Mouse (Mus musculus) urinary bladder, postnatal 10 days (tissue): Measurements from ENCODE around the gene Insig1.

Source experiments
- DNase-seq: peaks from one replicate; pipeline ENCODE4 v3.0.0; 2022; ENCODE audit warnings: low spot score

Gene Insig1

DNA sequence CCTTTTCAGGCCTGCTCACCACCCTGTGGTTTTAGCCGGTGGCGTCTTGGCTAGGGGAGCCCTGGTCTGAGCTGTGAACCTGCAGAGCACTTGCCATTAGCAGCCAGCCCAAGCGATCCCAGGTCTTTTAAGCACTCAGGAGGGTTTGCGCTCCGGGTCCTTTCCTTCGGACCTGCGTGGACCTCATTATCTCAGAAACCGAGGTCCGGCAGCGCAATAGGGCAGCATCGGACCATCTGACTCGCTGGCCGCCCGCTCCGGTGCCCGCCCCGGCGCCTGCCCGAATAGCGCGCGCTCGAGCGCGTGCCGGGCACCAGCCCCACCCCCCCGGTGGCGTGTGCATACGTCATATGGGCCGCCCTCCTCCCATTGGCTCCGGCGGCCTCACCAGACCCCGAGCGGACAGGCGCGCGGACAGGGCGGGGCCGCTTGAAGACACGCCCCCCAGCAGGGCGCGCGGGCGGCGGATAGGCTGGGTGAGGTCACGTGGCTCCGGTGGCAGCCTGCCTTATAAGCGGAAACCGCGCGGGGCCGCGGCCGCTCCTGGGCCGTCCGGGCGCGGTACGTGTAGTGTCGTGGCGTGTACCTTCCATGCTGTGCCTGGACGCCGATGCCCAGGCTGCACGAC lies at the start of gene Insig1:
Gene Insig1, plus strand, starts transcription at position 536 of the 628 bp plus-strand sequence.
- peak; percentile 94 for DNase-seq

GRCm38 (mm10) chr5:28023452-28023851 lies 47.7 kb upstream of the Insig1 start:
- DNase-seq: no peak

DNA sequence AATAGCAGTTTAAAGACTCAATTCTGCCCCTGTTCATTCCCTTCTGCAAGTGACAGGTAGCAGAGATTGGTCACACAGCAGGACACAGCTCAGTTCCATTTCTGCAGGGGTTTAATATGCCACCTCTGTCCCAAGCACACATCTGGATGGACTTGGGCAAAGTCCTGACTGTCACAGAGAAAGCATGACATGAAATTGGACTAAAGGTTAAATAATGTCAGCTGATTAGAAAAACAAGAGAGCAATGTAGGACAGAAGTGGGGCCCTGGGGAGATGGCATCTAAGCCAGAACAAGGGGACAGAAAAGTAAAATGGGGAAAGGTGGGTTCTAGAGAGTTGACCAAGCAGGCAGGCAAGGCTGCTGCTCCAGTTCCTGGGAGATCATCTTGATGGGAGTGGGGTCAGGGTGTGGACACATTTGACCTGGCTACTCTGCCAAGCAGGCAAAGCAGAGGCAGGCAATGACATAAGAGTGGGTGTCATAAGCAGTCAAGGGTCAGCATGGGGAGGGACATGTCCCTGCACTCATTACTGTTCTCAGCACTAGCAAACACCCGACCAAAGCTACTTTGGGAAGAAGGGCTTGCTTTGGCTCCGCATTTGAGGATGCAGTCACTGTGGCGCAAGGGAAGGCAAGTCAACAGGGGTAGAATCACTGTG lies 39.5 kb upstream of the Insig1 start:
- DNase-seq: no peak

DNA sequence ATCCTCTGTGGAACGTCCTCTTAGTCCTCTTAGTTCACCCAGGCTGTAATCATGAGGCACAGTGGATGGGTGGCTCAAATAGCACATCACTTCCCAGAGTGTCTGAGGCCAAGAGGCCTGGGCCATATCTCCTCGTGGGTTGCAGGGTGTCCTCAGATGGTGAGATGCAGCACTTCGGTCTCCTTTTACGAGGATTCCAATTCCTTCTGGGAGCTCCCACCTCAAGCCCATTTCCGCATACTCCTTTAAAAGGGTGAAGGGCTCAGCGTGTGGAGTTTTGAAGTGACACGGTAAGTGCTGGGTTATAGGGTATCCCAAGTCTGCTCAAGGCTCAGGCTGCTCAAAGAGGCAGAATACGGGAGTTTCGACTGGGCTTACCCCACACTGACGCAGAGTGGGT lies 38.3 kb upstream of the Insig1 start:
- DNase-seq: no peak

GRCm38 (mm10) chr5:28033281-28033680 lies 37.9 kb upstream of the Insig1 start:
- no peak for DNase-seq

DNA sequence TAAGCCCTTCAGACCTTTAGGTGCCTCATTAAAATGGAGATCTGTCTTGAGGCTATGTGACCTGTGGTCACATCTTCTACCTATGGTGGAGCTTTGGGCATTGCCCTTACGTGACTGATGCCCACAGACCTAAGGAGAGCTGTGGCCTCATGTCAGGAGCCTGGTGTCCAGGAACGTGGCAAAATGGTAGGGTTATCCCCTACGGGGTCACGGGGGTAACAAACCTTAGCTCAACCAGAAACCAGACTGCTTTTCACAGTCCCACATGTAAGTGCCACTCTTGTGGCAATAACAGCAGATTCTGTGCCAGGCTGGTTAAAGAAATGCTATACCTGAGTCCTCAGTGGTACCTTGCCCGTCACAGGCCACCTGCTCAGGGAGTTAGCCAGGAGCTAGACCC lies 37.3 kb upstream of the Insig1 start:
- no peak for DNase-seq

DNA sequence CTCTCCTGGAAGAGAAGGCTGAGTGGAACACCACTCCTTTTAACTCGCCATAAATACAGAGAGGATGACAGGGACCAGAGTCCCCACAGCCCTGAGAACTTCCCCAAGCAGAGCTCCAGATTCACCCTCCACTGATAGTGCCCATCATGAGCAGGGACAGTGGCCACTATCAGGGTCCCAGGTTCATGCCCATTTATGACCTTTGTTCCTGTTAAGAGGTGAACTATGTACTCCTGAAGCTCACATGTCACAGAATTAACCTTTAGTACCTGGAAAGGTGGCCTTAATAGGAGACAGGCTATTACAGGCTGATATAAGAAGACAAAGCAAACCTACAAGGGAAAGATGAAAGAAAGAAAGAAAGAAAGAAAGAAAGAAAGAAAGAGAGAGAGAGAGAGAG lies 35.2 kb upstream of the Insig1 start:
- no peak for DNase-seq

DNA sequence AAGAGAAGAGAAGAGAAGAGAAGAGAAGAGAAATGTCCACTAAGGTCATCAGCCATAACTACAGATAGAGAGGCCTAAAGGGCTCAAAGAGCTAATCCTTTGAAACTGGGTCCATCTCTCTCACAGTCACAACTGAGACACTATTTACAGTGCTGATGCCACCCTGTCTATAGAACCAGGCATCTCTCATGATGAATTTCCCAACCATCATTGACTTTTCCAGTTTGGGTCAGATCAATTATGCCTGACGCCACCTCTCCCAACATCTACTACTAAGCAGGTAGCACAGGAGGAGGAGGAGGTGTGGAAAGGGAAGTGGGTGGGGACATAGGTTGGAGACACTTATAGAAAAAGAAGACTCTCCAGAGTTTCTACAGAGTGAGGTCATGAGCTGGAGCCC lies 34.6 kb upstream of the Insig1 start:
- no peak for DNase-seq

DNA sequence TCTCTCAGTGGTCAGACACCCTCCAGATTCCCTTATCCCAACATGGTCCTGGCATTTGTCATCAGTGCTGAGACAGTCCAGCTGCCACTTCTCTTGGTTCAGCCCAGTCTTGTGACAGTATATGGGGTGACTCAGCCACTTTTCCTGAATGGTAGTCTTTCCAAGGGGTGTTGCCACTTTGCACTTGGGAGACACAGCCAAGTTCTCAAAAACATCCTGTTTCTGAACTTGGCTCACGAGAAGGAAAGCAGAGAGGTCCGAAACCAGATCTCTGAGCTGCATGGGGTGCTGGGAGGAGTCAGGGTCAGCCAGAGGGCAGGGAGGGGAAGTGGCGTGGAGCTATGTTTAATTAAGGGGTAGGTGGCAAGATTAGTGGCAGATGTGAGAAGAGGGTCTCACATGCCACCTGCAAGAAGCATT lies 34.0 kb upstream of the Insig1 start:
- DNase-seq: no peak

- no peak for DNase-seq
These were observed 33.5 kb upstream of the Insig1 start for GRCm38 (mm10) chr5:28037639-28038038.

DNA sequence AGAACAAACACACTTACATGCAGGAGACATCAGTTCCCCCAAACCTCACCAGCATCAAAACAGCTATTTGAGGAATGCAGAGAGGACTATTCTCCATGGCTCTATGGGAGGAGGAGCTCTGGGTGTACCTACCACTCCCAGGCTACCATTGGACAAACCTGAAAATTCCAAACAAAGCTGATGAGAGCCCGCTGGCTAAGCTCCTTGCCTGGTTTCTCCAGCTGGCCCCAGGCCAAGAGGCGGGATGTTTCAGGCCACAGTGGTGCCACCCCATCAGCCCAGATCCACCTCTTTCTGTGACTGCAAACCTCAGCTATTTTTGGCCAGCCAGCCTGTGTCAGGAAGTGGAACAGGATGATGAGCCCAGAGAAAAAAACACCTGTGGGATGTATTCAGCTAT lies 33.0 kb upstream of the Insig1 start:
- no peak for DNase-seq

GRCm38 (mm10) chr5:28039746-28040655 lies 31.2 kb upstream of the Insig1 start:
- DNase-seq: no peak

- DNase-seq: no peak
These were observed 30.4 kb upstream of the Insig1 start for GRCm38 (mm10) chr5:28040726-28041125.

DNA sequence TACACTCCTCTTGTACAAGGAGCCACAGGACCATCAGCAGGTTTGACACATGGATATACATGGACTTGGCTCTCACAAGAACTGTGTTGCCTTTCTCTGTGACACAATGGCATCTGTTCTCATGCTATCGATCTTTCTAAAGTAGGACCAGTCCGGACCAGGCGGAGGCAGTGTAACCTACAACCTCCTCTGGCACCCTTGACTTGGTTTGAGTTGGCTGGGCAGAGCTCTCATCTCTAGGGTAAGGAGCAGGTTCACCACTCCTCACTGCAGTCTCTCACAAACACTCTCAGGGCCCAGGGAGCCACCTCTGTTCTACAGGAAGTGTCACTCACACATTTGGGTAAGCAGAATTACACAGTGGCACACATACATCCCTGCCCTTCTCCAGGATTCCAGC lies 29.1 kb upstream of the Insig1 start:
- no peak for DNase-seq

GRCm38 (mm10) chr5:28042779-28043178 lies 28.4 kb upstream of the Insig1 start:
- DNase-seq: no peak

GRCm38 (mm10) chr5:28043386-28043785 lies 27.8 kb upstream of the Insig1 start:
- DNase-seq: no peak

DNA sequence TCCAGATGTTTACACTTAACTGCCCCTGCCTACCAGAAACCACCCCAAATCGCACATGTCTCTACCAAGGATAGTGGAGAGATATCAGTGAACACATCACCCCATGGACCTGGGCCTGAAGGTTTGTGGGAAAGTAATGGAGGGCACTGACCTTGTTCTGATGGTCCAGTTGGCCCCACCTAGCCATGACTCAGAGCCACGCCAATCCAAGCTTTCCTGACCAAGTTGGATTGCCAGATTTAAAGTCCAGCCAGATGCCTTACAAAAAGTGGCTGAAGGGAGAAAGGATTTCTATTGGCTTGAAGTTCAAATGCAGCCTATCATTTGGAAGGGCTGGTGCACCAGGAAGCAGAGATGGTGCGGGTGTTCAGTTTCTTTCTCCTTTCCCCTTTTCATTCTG lies 24.2 kb upstream of the Insig1 start:
- no peak for DNase-seq

DNA sequence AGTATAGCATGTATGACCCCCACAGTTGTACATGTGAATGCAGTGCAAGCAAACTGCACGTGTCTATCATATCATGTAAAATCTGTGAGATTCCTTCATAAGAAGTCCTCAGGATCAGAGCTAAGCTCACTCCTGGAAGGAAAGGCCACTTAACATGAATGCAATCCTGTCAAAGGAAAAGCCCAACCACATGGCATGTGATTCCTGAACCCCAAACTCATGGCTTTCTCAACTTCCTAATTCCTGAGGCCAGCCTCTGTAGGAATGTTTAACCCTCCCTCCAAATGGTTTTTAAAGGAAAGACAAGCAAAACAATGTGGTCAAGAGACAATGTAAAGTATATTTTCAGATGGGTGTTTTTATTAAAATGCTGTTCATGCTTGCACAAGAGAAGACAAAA lies 23.2 kb upstream of the Insig1 start:
- no peak for DNase-seq

DNA sequence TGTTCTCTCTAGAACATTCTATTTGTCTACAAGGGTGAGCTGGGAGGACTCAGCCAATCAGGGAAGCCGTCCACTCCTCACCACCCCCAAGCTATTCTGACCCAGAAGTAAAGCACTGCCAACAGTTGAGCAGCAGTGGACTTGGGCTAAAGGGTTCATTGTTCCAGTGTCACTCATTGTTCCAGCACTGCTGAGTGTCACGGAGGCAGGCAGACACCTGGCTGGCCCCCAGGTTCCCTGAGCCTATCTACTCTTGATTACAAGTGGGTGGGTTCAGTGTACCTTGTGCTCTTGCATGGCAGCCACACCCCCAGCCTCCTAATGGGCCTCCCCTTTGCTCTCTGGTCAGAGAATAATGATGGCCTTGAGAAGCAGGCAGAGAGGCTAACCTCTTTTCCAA lies 15.7 kb upstream of the Insig1 start:
- DNase-seq: no peak

DNA sequence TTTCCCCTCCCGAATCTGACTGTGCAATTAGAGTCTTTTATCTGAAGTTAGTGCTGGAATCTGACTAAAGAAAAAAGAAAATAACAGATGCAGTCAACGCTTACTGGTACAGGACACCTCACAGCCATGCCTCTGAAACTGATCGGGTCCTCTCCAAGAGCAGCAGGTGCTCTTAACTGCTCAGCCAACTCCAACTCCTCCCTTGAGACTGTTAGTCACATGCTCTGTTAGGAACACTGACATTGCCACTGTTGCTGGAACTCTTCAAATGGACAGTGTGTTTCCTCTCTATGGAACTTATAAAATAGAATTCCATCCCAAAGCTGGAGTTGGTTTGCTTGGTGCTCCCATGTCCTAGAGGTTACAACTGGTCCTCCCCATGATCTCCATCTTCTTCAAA lies 14.3 kb upstream of the Insig1 start:
- DNase-seq: no peak

DNA sequence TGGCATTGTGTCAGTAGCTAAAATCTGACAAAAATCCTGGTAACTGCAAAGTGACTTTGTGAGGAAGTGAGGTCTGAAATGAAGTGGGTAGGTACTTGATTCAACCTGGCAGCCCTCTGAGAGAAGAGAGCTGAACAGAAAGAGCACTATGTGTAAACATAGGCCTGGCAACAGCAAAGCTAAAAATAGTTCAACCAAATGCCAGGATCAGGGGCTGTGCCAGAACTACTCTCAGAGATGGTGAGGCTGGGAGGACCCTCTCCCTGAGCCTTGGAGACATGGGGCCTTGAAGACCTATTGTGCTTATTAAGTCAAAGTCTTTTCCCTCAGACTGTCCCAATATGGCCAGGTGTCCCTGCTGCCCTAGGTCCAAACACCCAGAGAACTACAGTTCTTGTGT lies 10.7 kb upstream of the Insig1 start:
- DNase-seq: no peak

DNA sequence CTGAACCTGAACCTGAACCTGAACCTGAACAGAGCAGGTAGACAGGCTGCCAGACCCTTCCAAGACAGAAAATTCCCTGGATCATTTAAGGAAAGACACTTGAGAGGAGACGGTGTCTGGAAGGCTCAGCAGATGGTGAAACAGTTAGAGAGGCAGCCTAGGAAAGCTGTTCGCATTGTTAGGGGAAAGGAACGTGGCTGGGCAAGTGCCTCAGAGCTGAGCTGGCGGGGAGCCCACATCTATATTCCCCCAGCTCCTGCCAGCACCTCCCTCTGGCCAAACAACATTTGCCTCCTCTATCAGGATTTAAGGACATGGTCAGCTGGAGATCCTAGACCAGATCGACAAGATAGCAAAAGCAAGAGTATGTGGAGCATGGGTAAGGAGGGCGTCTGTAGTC lies 10.2 kb upstream of the Insig1 start:
- DNase-seq: no peak

GRCm38 (mm10) chr5:28063989-28064624 lies 7.1 kb upstream of the Insig1 start:
- no peak for DNase-seq
